Mouse (Mus musculus) heart, embryonic 14.5 days (tissue): ENCODE results near the gene Dennd1a. TPM values are rescaled to one million over a fixed set of nuclear protein-coding genes. Genes with fewer than 3 reads are reported as not detected.

Experiments used
- ATAC-seq: fragments of 200-750 bp; cut with Nextera tagmentation; 2 replicates; pipeline ENCODE4 v1.8.0; 2017; ENCODE audit warnings: low read depth, moderate TSS enrichment; ENCODE audit not compliant: insufficient number of reproducible peaks, insufficient read depth, low FRiP score
- H3K27ac ChIP-seq, 2 experiments: fragments of 200-500 bp in 1 of 2; fragments of 300-500 bp in 1 of 2; sonication (generic) in 1 of 2; replicated peaks in 1 of 2; 2 replicates each; pipeline ENCODE4 v1.5.1; 2012 to 2014; ENCODE audit warnings: low read depth in 2 of 2, low read length in 2 of 2, control low read depth in 1 of 2, mild to moderate bottlenecking in 1 of 2, mixed read lengths in 1 of 2; ENCODE audit not compliant: control insufficient read depth in 1 of 2, insufficient read depth in 1 of 2
- H3K27me3 ChIP-seq: fragments of 300-500 bp; sonication (generic); 2 replicates; pipeline ENCODE4 v1.6.1; 2014; ENCODE audit warnings: mild to moderate bottlenecking, low read length, control low read depth; ENCODE audit not compliant: control insufficient read depth, insufficient read depth
- H3K36me3 ChIP-seq: fragments of 300-500 bp; sonication (generic); 2 replicates; pipeline ENCODE4 v1.6.1; 2014; ENCODE audit warnings: mild to moderate bottlenecking, control low read depth, low read length, mixed read lengths; ENCODE audit not compliant: control insufficient read depth, insufficient read depth
- H3K4me1 ChIP-seq, 2 experiments: fragments of 200-500 bp in 1 of 2; fragments of 300-500 bp in 1 of 2; sonication (generic) in 1 of 2; 2 replicates each; pipeline ENCODE4 v1.6.1; 2012 to 2014; ENCODE audit warnings: low read length in 2 of 2, control low read depth in 1 of 2, mixed read lengths in 1 of 2; ENCODE audit not compliant: control insufficient read depth in 2 of 2, insufficient read depth in 2 of 2
- H3K4me2 ChIP-seq: fragments of 300-500 bp; sonication (generic); 2 replicates; pipeline ENCODE4 v1.6.1; 2014; ENCODE audit warnings: mild to moderate bottlenecking, low read length
- H3K4me3 ChIP-seq, 2 experiments: fragments of 200-500 bp in 1 of 2; fragments of 300-500 bp in 1 of 2; sonication (generic) in 1 of 2; 2 replicates each; pipeline ENCODE4 v1.5.1; 2012 to 2014; ENCODE audit warnings: low read length in 2 of 2, mild to moderate bottlenecking in 2 of 2, control low read depth in 1 of 2, low read depth in 1 of 2, moderate library complexity in 1 of 2; ENCODE audit not compliant: control insufficient read depth in 1 of 2, insufficient read depth in 1 of 2
- H3K9ac ChIP-seq: fragments of 300-500 bp; sonication (generic); 2 replicates; pipeline ENCODE4 v1.6.1; 2014; ENCODE audit warnings: mild to moderate bottlenecking, low read length
- H3K9me3 ChIP-seq: fragments of 300-500 bp; sonication (generic); 2 replicates; pipeline ENCODE4 v1.6.1; 2016; ENCODE audit warnings: low read length, control low read depth; ENCODE audit not compliant: control insufficient read depth
- WGBS: fragments of 180-500 bp; shearing (Covaris S2); extraction: QIAGEN DNeasy Blood & Tissue Kit; methylation state at CpG from one replicate; pipeline ENCODE4 v1.1.7; 2014; 5-methylcytosine and 5-hydroxymethylcytosine counted together
- polyA plus RNA-seq: library from polyadenylated mRNA; unstranded; fragments of >200 nt; fragmentation: Nextera tagmentation; extraction: Ambion mirVana; gene quantifications from 2 replicates; pipeline ENCODE4 v1.2.1, GENCODE M21; 2014

The Dennd1a gene
- polyA plus RNA-seq, 1 experiment from 2014 or later: 12.1 TPM

DNA sequence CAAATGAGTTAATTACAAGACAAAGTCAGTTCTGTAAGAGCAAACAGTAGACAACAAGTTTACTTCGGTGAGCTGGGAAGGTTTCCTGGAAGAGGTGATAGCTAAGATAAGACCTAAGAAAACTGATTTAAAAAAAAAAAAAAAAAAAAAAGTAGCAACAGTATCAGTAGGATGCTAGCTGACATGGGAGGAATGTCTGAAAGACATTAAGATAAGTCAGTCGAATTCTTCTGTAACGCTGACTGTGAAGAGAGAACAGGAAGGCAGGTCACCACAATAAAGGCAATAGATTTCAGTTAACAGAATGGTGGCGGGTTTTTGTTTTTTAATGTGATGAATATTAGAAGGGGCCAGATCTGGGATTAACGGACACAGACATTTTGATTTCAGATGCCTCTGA is 81.9 kb downstream of the Dennd1a start:
- Histone ChIP-seq H3K4me3 (no peak overlapping the region), H3K4me2 (no peak overlapping the region), H3K9me3 (no peaks in the 10 kb centered on the region), H3K27ac (no peak overlapping the region), H3K27me3 (no peaks in the 10 kb centered on the region), H3K9ac (no peak overlapping the region), H3K4me1 (no peaks in the 10 kb centered on the region), H3K36me3 (no peaks in the 10 kb centered on the region)
- ATAC-seq: no peak
- 26% methylated on average over 5 of the region's 5 CpGs for WGBS

DNA sequence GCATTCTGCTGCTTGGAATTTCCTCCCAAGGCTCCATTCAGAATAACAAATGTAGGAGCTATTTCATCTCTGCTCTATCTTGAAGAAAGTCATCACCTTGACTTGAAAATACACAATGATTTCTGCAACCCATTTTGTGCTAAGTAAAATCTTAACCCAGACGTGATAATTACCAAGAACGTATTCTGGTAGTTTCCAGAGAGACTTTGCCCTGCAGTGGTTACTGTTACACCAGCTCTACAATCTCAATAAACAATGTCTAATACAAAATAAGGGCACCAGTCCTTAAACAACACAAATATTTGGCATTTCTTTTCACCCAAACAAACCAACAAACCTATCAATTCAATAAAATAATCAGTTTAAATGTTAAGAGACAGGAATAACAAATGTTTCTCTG is 82.5 kb downstream of the Dennd1a start:
- H3K36me3 ChIP-seq: no peaks in the 10 kb centered on the region
- no peak overlapping the region for H3K9ac ChIP-seq
- H3K4me2 ChIP-seq: no peak overlapping the region
- H3K4me3 ChIP-seq: no peak overlapping the region
- no peaks in the 10 kb centered on the region for H3K27me3 ChIP-seq
- H3K4me1 ChIP-seq: no peaks in the 10 kb centered on the region
- no peak for ATAC-seq
- H3K27ac ChIP-seq: no peak overlapping the region
- H3K9me3 ChIP-seq: no peaks in the 10 kb centered on the region
- WGBS: 55% methylated on average over 2 of the region's 2 CpGs

DNA sequence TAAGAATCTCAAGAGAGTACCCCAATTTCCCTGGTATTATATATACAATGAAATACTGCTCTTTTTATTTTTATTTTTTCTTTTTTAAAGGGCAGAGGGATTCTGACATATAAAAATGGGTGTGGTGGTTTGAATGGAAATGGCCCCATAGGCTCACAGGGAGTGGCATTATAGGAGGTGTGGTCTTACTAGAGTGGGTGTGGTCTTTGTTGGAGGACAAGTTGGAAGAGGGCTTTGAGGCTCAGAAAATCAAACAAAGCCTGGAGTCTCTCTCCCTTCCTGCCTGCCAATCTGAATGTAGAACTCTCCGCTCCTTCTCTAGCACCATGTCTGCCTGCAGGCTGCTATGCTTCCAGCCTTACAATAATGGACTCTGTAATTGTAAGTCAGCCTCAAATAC is 89.1 kb downstream of the Dennd1a start:
- Histone ChIP-seq H3K4me2 (no peak overlapping the region), H3K36me3 (no peaks in the 10 kb centered on the region), H3K4me1 (peaks cover 2 to 12% of the 10 kb centered on the region in 2 experiments; a peak in 3 of 4 replicates), H3K9me3 (no peaks in the 10 kb centered on the region), H3K27me3 (no peaks in the 10 kb centered on the region), H3K9ac (no peak overlapping the region), H3K4me3 (no peak overlapping the region), H3K27ac (no peak overlapping the region)
- ATAC-seq: no peak
- WGBS: 80% methylated on average over 1 of the region's 1 CpGs

DNA sequence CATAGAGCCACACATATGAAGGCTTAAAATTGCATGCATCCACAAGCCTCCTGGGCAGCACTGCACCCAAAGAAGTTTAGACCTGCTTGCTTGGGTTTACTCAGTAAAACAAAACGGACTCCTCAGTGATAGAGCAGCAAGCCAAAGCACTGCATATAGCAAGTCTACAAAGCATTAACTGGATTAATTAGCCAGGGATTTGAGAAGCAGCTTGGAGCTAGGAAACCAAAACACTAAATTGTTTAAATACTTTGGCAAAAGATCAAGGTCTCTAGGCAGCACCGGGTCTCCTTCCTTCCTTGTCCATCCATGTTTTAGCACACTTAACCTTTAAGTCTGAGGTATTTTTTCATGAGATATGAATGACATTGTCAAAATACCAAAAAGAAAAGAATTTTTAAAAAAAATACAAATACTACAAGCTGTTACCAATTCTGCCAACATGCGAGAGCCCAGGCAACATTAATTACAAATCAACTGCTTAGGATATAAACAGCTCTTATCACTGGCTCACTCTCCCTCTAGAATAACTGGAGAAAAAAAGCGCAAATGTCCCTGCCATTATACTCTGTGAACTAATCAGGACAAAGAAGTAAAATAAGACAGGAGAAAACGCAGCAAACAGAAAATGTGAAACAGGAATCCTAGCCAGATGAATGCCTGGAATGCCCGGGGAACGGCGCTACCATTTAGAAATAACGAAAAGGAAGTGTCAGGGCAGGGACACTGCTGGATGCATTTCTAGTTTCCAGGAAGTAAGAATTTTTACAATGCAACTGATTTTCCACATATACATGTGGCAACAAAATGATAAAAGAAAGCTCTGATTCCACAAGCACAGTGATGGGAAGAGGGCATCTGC is 90.8 kb downstream of the Dennd1a start:
- Histone ChIP-seq H3K9me3 (no peaks in the 10 kb centered on the region), H3K27ac (0 out of 4 replicates have a peak overlapping the region, but pooled peaks have one; percentile 16 to 43), H3K4me3 (0 out of 4 replicates have a peak overlapping the region, but pooled peaks of 1 of the 2 experiments have one; percentile 9), H3K36me3 (no peaks in the 10 kb centered on the region), H3K4me1 (peaks cover 2 to 12% of the 10 kb centered on the region in 2 experiments; a peak in 3 of 4 replicates), H3K27me3 (no peaks in the 10 kb centered on the region), H3K9ac (no peak overlapping the region), H3K4me2 (peak overlapping the region; percentile 47)
- ATAC-seq: no peak
- 29% methylated on average over 9 of the region's 9 CpGs for WGBS

DNA sequence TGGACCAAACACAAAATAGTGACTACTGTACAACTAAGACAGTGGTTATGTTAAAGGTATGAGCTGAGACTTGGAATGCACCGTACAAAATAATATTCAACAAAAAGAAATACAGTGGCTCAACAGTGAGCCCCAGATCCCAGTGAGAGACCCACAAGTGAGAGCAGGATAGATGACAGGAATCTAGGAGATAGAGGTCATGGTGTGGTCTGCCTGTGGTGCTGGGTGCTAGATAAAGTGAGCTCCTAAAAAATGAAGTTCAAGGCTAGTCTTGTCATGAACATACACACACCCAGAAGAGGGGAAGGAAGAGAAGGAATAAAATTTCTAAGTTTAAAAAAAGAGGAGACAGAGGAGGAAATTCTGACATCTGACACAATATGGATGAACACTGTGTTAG is 95.2 kb downstream of the Dennd1a start:
- Histone ChIP-seq H3K9me3 (no peaks in the 10 kb centered on the region), H3K27ac (no peak overlapping the region), H3K9ac (no peak overlapping the region), H3K27me3 (no peaks in the 10 kb centered on the region), H3K4me3 (no peak overlapping the region), H3K4me1 (peaks cover 2 to 11% of the 10 kb centered on the region in 2 experiments; a peak in 3 of 4 replicates), H3K36me3 (no peaks in the 10 kb centered on the region), H3K4me2 (no peak overlapping the region)
- ATAC-seq: no peak
- WGBS: 84% methylated on average over 1 of the region's 1 CpGs

DNA sequence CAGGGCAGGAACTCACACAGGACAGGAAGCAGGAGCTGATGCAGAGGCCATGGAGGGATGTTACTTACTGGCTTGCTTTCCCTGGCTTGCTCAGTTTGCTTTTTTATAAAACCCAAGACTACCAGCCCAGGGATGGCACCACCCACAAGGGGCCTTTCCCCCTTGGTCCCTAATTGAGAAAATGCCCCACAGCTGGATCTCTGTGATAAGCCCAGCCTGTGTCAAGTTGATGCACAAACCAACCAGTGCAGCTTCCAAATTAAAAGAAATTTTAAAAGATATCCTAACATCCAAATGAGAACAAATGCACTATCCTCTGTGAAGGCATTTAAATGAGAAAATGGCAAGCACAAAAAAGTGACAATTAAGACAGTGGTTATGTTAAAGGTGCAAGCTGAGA is 95.6 kb downstream of the Dennd1a start:
- no peak overlapping the region for H3K4me3 ChIP-seq
- no peak overlapping the region for H3K27ac ChIP-seq
- H3K9ac ChIP-seq: no peak overlapping the region
- H3K27me3 ChIP-seq: no peaks in the 10 kb centered on the region
- no peaks in the 10 kb centered on the region for H3K9me3 ChIP-seq
- no peaks in the 10 kb centered on the region for H3K36me3 ChIP-seq
- ATAC-seq: no peak
- H3K4me2 ChIP-seq: no peak overlapping the region
- H3K4me1 ChIP-seq: peaks cover 0 to 7% of the 10 kb centered on the region in 2 experiments; a peak in 3 of 4 replicates

DNA sequence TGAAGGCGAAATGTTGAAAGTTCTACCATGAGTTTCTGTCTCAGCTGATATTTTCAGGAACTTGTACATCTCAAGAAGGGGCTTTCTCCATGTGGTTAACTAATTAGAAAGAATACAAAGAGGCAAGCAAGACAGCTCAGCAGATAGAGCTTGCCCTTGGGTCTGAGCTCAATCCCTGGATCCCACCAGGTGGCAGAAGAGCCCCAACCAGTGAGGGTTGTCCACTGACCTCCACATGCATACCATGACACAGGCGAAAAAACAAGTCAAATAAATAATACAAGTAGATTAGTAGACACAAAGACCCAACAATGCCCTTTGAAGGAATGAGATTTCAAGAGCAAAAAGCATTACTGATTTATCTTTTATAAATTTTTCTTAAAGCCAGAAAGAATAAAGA is 100.8 kb downstream of the Dennd1a start:
- ATAC-seq: no peak
- Histone ChIP-seq H3K9me3 (no peaks in the 10 kb centered on the region), H3K27me3 (no peaks in the 10 kb centered on the region), H3K36me3 (no peaks in the 10 kb centered on the region), H3K4me2 (no peak overlapping the region), H3K27ac (no peak overlapping the region), H3K4me1 (no peaks in the 10 kb centered on the region), H3K9ac (no peak overlapping the region), H3K4me3 (no peak overlapping the region)
- 68% methylated on average over 2 of the region's 2 CpGs for WGBS
